Mouse (Mus musculus): Measurements from ENCODE around the gene Megf9.

The Megf9 gene

DNA sequence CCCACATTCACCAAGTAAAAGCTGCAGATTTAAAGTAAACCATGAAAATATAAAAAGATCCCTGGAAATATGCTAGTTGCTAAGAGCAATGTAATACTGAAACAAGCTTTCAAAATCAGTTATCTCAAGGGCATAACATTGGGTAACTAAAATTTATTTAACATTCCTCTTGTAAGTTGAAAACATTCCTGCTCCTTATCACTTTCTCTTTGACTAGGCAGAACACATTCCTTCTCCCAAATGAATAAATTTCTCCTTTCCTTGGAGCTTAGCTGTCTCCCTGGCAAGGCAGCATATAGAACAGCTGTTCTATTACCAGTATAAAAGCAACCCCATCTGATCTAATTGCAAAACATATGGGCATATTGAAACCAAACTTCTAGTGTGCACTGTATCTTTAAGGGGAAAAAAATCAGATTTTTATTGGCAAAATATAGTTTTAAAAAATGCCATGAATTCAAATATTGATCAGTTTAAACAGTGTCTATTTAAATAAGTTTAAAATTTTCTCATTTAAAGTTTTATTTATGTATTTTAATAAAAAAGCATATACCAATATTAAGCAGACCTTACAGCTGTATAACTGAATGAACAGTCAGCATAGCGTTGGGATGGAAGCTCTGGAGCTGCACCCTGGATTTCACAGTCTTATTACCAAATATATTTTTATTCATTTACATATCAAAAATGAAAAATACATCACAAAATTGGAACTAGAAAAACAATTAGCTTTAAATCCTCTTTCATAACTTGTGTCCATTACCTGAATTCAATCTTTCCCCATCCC, 13.1 kb downstream of the Megf9 start:
- DNase-seq (ENCODE audit: low spot score), result no peak

DNA sequence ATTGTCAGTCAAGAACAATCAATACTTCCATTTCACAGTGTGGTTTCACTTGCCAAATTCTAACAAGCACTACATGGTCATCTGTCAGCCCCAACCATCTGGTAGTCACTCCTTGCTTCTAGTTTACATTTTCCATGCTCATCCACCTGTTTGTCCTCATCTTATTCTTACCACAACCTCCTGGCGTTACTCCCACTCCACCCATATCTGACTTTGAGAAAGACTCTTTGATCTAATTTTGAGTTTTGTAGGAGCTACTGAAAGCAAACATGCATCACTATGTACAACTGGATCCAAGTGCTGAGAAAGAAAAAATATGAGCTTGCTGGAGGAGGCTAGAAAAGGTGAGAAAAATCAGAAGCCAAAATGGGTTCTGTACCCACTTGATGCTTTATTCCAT, 17.1 kb downstream of the Megf9 start:
- no peak for DNase-seq (ENCODE audit: low spot score)

DNA sequence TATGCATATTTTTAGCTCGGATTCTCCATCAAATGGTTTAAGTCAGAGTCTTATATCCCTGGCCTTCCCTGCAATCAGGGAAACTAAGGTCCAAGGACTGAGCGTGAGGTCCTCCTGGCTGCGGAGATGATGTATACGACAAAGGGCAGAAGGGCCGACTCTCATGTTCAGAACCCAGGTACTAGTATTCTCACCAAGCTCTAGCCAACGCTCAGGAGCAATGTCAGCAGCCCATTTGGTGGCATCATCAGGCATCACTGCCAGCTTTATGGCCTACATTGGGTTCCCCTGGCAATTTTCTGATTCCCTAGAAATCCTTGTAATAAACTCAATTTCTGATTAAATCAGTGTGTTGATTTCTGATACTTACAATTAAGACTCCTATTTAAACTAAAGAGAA, 18.5 kb downstream of the Megf9 start:
- DNase-seq (ENCODE audit: low spot score), result no peak

DNA sequence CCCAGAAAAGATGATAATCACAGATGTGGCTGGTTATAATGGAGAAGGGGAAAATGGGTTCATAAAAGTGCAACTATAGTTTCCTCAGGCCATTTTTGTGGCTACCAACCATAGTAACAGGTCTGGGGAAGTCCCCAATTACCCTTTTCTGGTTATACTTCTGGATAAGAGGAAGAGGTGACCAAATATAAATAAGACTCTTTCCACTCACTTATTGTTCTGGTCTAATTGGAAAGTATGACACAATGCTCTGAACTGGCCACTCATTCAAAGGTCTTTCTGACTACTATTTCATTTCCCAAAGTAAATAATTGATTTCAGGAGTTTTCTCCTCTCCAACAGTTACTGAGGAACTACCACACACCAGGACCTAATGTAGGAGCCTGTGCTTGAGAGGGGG, 19.3 kb downstream of the Megf9 start:
- DNase-seq (ENCODE audit: low spot score), result no peak

DNA sequence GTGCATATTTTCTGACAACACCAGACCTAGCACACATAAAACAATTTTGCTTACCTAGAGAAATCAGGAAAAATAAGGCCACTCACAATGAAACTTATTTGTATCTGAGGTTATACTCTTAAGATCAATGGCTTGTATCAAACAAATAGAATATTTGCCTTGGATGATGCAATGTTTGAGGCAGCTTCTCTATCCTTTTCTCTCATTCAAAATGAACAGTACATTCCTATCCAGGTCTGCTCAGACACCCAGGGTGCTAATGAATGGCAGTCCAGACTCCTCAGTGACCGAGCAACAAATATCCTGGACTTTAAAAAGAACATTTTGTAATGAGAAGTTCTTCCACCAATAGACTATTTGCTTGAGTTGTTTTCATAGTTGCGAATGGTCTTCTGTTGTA, 24.8 kb downstream of the Megf9 start:
- DNase-seq (ENCODE audit: low spot score), result no peak

DNA sequence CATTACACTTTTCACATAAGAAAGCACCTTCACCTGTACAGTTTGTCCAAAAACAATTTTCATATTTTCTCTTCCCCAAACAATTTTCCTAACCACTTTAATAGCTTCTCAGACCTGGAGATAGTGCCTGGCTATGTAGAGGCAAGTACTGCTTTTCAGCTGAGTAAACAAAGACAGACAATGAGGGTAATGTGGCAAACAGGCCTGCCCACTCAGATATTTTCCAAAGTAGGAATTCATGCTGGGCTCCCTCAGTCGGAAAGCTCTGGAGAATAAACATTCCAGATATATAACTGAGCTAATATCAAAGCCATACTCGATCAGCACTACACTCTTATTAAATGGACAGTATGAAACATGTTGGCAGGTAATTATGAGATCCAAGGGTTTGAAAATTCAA, 25.2 kb downstream of the Megf9 start:
- DNase-seq (ENCODE audit: low spot score), result no peak

DNA sequence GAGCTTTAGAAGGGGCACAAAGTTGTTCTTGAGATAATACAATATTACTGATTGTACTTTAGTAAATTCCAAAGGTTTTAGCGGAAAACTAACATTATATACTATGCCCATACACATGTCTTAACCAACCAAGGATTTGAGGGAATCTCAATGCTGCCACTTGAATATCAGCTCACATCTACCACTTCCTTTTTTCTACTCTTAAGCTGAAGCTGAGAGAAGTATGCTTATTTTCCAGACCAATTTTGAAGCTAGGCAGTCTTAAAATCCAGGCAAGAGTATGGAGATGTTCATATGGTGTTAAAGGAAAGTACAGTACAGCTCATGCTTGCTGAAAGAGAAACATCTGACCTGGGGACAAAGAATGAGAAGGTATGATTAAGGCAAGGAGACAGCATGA, 26.6 kb downstream of the Megf9 start:
- no peak for DNase-seq (ENCODE audit: low spot score)

DNA sequence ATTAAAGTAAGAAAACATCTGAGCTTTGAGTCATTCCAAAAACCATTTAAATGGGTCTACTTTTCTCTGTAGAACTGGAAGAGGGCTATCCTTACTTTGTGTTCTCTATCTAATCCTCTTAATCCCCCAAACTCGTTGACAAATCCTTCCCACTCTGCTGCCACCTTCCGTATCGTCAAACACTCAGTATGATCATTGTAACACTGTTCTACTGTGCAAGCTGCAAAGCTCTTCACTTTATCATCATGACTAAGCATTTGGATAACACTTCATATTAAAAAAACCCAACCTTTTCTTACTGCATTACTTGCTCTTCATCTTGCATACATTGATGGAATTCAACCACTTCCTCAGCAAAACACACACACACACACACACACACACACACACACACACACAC, 28.8 kb downstream of the Megf9 start:
- no peak for DNase-seq (ENCODE audit: low spot score)

DNA sequence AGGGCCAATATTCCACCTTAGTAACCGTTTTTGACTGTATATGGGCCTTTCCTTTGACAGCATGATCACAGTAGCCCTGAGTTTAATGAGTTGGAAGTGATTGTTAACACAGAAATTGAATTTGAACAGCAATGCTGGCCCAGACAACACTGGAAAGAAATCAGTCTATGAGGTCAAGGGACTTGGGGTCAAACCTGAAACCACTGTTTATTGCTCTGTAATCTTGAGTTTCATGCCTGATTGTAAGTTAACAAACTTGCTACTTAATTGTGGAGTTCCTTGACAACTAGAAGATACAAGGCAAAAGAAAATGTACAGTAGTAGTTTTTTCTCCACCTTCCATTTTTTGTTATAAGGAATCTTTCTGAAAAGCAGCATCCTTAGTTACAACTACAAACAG, 31.0 kb downstream of the Megf9 start:
- DNase-seq (ENCODE audit: low spot score), result no peak

DNA sequence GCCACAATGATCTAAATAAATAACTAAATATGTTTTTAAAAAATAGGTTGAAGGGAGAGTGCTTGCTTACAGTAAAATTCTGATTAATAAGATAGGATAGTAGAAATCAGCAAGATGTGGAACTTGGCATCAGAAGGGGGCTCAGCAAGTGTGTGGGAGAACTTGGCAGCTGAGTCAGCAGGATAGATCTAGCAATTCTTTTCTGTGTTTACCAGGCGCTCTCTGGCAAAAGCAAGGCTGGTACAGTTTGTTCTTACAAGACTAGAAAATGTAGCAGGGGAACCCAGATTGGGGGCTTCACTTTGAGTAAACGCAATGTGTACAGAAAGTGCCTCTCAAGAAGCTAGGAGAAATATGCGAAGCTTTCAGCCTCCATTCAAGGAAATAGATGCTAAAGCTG, 35.5 kb downstream of the Megf9 start:
- no peak for DNase-seq (ENCODE audit: low spot score)

DNA sequence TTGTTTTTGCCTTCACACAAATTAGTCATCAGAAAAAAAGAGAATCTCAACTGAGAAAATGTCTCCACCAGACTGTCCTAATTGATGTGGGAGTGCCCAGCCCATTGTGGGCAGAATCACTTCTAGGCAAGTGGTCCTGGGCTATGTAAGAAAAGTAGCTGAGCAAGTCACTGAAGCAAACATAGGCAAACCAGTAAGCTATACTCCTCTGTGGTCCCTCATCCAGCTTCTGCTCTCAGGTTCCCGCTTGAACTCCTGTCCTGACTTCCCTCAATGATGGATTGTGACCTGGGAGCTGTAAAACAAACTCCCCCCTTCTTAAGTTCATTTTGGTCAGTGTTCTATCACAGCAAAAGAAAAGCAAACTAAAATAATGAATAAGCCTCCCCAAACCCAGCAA, 37.8 kb downstream of the Megf9 start:
- DNase-seq (ENCODE audit: low spot score), result no peak

DNA sequence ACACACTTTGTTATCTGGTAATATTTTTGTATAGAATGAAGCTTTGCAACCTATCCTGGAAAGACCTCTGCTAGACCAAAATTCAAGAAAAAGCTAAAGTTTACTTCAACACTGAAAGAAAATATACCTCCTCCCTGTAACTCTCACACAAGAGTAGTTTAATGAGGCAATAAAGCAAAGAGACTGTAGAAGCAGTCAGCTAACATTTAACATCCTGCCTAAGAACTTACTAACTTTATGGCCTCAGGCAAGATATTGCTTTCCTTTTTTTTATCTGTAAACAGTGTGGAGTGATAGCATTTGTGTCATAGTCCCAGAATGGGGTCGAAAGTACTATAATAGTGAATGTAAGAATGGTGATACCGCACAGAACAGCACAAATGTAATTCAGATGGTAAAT, 45.0 kb downstream of the Megf9 start:
- DNase-seq (ENCODE audit: low spot score), result no peak

DNA sequence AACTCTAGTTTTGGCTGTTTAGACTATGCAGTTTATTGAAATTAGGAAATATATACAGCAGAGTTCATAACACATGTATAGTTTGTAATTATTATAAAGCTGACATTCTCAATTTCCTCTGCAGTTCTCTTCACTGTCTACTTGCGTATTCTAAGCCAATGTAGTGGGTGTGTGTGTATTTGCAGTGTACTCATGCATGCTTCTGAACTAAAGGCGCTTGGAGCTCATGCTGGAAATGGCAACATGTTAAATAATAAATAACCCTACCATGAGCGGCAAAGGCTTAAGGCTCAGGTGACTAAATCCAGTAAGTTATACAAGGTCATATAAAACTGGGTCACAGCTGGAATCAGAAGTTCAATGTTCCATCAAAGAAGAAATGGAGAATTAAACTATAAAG, 46.4 kb downstream of the Megf9 start:
- no peak for DNase-seq (ENCODE audit: low spot score)

DNA sequence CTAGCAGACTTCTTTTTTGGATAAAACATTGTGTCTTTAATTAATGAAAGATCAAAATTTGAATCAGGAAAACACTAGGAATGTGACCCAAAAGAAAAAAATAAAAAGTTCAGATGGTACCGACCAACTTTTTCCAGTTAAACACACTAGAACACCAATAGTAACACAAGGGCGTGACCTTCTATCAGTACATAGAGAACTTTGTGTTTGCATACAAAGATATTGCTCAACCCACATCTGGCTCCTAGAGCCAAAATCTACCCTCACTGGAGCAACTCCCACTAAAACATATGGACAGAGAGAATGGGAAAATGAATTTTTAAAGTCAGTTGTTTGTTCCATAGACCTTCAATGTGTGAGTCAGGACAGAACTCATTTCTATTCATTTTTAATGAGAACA, 50.7 kb downstream of the Megf9 start:
- no peak for DNase-seq (ENCODE audit: low spot score)

DNA sequence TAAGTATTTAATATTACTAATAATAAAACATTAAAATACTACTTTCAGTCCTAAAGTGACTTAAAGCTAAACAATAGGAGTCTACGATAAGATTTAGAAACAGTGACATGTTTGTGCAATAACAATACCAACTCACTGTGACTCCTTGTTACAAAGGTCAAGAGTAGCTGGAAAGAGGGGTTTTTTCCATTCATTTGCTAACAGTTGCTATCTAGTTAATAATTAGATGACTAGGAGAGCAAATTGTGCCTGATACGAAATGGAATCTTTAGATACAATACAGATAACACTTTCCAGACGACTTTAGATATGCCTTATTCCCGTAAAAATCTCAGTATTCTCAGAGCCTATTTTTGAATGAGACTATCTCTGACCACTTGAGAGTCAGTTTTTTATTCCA, 52.9 kb downstream of the Megf9 start:
- no peak for DNase-seq (ENCODE audit: low spot score)

DNA sequence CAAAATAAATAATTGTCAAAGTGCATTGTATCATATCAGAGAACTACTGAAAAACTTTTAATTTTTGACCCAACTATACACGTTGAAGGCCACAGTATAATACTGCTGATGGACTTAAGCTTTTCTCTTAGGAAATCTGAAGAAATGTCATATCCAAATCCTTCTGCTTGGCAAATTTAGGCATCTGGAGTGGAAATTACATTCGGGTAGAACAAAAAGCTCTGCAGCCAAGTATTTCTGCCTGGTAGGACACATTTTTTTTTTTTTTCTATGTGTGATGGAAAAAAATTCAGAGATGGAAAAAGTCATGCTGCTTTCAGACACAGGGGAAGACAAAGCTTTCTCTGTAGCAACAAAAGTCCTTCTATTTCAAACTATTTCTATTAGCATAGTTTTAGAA, 63.4 kb downstream of the Megf9 start:
- no peak for DNase-seq (ENCODE audit: low spot score)

DNA sequence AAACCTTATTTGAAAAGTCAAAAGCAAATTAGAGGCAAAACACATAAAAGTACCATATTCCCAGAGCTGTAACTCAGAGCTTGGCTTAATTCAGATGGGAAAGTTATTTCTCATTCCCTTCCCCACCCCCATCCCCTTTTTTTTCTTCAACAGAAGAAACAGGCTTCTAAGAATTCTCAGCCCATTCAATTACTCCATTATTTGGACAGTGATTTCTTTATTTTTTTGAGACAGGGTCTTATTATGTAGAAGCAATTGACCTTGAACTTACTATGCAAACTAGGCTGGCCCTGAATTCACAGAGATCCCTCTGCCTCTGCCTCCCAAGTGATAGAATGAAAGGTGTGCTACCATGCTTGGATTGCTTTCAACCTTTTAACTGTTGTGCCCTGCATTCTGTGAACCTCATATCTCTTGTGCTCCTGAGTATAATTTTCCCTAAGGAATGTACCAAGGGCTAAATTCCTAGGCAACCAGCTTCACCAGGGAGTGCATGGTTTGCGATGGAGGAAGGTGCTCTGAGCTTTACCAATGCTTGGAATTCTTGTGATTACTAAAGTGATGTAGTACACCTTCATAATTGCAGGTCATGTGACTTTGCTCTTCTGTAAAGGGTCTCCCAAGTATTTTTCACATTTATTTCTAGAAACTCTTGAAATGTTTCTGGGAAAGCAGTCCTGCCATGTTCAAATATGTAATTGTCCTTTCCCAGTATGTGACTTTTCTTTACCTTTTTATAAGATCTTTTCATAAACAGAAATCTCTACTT, 68.7 kb downstream of the Megf9 start:
- no peak for DNase-seq (ENCODE audit: low spot score)

DNA sequence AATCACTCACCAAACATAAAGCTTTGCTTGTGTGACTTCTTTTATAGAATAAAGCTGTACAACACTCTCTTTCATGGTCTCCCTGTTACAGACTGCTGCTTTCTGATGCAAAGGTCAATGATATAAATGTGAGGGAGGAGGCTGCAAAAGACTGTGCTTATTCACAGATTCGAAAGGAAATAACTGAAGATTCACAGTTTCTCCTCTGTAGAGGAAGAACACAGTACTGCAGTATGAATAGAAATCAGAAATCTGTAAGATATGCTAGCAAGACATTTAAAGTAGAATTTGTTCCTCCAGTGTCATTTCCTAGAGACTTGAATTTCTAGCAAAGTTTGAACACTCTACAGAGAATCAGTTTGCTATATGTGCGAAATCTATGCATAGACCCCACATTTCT, 71.5 kb downstream of the Megf9 start:
- no peak for DNase-seq (ENCODE audit: low spot score)

DNA sequence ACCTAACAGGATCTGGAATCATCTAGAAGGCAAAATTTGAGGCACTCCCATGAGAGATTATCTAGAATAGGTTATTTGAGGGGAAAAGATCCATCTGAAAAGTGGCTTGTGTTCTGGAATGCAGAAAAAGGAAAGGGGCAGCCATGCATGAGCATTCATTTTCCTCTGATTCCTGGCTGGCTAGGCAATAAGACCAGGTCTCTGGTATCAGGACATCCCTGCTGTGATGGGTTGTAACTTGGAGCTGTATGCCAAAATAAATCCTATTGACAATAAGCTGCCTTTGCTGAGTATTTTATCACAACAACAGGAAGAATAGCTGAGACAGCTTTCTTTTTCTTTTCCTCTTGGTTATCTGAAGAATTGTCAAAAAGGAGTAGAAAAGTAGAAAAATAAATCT, 73.4 kb downstream of the Megf9 start:
- DNase-seq (ENCODE audit: low spot score), result no peak

DNA sequence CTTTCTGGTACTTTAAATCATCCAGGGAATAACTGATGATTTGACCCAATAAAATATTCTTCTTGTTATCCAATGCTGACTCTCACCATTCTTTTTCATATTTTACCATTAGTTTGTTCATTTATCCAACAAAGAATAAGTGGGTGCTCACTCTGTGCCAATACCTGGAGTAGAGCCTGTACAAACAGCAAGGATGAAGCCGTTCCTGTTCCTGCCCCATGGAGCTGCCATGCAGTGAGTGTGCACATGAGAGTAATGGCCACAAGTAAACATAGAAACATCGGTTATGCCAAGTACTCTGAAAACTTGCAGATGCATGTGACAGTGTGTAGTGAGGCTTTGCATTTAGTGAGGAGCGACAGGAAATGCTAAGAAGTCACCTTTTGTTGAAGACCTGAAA, 82.6 kb downstream of the Megf9 start:
- DNase-seq (ENCODE audit: low spot score), result no peak

DNA sequence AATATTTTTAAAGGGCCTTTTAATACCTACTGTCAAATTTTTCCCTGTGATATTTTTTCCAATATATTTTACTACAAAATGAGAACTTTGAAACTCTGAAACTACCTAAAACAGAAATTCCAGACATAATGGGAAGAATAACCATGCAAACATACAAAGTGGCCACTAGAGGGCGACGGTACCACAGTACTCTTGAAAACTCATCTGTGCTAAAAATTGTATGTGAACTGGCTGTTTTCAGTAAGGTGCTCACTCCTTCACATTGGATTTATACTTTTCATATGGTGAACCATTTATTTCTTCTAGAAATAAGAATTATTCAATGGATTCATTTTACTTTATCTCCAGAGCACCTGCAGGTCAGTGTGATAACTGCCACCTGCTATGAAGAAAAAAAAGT, 83.0 kb downstream of the Megf9 start:
- DNase-seq (ENCODE audit: low spot score), result peak; percentile 10

DNA sequence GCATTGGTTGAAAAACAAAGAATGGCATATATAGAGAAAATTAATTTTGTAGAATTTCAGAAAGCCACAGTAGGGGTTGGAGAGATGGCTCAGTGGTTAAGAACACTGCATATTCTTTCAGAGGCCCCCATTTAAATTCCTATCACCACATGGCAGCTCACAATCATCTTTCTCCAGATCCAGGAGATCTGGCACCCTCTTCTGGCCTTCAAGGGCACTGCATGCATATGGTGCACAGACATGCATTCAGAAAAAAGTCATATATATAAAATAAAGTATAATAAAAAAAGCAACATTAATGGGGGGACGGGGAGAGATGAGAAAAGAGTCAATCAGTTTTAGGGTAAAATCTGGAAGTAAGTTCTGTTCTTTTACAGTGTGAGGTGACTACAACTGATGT, 85.1 kb downstream of the Megf9 start:
- DNase-seq (ENCODE audit: low spot score), result no peak

DNA sequence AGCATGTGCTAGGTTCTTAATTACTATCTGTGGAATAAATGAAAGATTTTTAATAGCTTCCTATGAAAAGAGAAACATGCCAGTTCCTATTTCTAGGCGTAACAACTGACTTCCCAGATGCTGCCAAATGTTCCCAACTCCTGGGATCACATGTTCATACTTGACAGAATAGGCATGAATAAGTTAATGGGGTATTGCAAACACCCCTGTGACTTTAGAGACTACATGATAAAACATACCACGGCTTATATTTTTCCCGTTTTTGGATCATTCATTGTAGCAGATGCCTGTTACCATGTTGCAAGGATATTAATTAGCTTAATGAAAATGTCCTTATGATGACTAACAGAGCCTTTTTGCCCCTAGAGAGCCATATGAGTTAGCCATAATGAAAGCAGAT, 88.0 kb downstream of the Megf9 start:
- no peak for DNase-seq (ENCODE audit: low spot score)

DNA sequence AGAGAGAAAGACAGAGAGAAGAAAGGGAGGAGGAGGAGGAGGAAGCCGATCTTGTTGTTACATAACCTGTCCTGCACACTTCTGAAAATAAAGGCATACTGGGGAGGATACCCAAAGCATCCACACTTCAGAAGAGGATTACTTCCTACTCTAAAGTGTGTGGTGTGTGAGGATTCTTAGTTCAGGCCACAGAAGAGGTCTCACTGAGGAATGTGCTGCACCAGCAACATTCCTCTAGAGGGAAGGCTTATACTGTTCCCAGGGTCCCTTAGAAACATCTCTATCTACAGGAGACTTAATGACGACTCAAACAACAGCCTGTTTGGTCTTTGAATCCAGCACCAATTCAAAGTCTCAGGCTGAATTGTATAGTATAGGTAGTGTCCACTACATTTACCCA, 114.6 kb downstream of the Megf9 start:
- no peak for DNase-seq (ENCODE audit: low spot score)
